Mouse (Mus musculus): ENCODE data around the gene Nwd1. TPM values are rescaled to one million over a fixed set of nuclear protein-coding genes. Genes with fewer than 3 reads are reported as not detected.
A peak's percentile ranks its signal among the peaks of the same experiment; 100 is the strongest.

Gene Nwd1
- polyA plus RNA-seq, 1 experiment from 2014 or later = 0.23 TPM

- H3K36me3 ChIP-seq = peaks cover 92% of the 10 kb centered on the region
- H3K4me3 ChIP-seq = no peak overlapping the region
- H3K4me1 ChIP-seq (replicated peaks) = no peaks in the 10 kb centered on the region
- H3K9ac ChIP-seq = no peak overlapping the region
- no peaks in the 10 kb centered on the region for H3K9me3 ChIP-seq (replicated peaks)
- no peak overlapping the region for H3K4me2 ChIP-seq
- no peak for ATAC-seq (replicated peaks; ENCODE audit: insufficient number of reproducible peaks, insufficient read depth, low FRiP score, low read depth)
- no peak overlapping the region for H3K27ac ChIP-seq
- WGBS = 92% methylated on average over 9 of the region's 9 CpGs
- H3K27me3 ChIP-seq = no peaks in the 10 kb centered on the region
These were observed 106.7 kb downstream of the Nwd1 start for GRCm38 (mm10) chr8:72753165-72753564.

- Histone ChIP-seq H3K27me3 (no peaks in the 10 kb centered on the region), H3K36me3 (peaks cover 91% of the 10 kb centered on the region), H3K27ac (no peak overlapping the region), H3K9ac (no peak overlapping the region), H3K4me1 (replicated peaks) (no peaks in the 10 kb centered on the region), H3K4me2 (no peak overlapping the region), H3K9me3 (replicated peaks) (no peaks in the 10 kb centered on the region), H3K4me3 (no peak overlapping the region)
- no peak for ATAC-seq (replicated peaks; ENCODE audit: insufficient number of reproducible peaks, insufficient read depth, low FRiP score, low read depth)
- 80% methylated on average over 2 of the region's 2 CpGs for WGBS
These were observed 107.3 kb downstream of the Nwd1 start for GRCm38 (mm10) chr8:72753781-72754180.

GRCm38 (mm10) chr8:72756031-72756430 is 109.5 kb downstream of the Nwd1 start:
- Histone ChIP-seq H3K27me3 (no peaks in the 10 kb centered on the region), H3K4me2 (no peak overlapping the region), H3K27ac (no peak overlapping the region), H3K9ac (no peak overlapping the region), H3K4me3 (no peak overlapping the region), H3K36me3 (peaks cover 73% of the 10 kb centered on the region), H3K9me3 (replicated peaks) (no peaks in the 10 kb centered on the region), H3K4me1 (replicated peaks) (0 out of 2 replicates have a peak, but pooled peaks cover under 1% of the 10 kb centered on the region)
- no peak for ATAC-seq (replicated peaks; ENCODE audit: insufficient number of reproducible peaks, insufficient read depth, low FRiP score, low read depth)
- WGBS = 92% methylated on average over 2 of the region's 2 CpGs

- Histone ChIP-seq H3K4me3 (no peak overlapping the region), H3K9me3 (replicated peaks) (no peaks in the 10 kb centered on the region), H3K9ac (no peak overlapping the region), H3K27me3 (no peaks in the 10 kb centered on the region), H3K4me2 (no peak overlapping the region), H3K27ac (no peak overlapping the region), H3K36me3 (peaks cover 66% of the 10 kb centered on the region), H3K4me1 (replicated peaks) (peaks cover 3% of the 10 kb centered on the region; the same call in 1 of the 2 replicates)
- WGBS = 94% methylated on average over 35 of the region's 35 CpGs
- ATAC-seq (replicated peaks; ENCODE audit: insufficient number of reproducible peaks, insufficient read depth, low FRiP score, low read depth) = no peak
These were observed 110.4 kb downstream of the Nwd1 start for GRCm38 (mm10) chr8:72756771-72757390.

GRCm38 (mm10) chr8:72757426-72758195 is 111.1 kb downstream of the Nwd1 start:
- 89% methylated on average over 15 of the region's 15 CpGs for WGBS
- peaks cover 59% of the 10 kb centered on the region for H3K36me3 ChIP-seq
- no peaks in the 10 kb centered on the region for H3K9me3 ChIP-seq (replicated peaks)
- peaks cover 3% of the 10 kb centered on the region; the same call in 1 of the 2 replicates for H3K4me1 ChIP-seq (replicated peaks)
- H3K4me3 ChIP-seq = no peak overlapping the region
- ATAC-seq (replicated peaks; ENCODE audit: insufficient number of reproducible peaks, insufficient read depth, low FRiP score, low read depth) = no peak
- no peaks in the 10 kb centered on the region for H3K27me3 ChIP-seq
- H3K4me2 ChIP-seq = no peak overlapping the region
- H3K27ac ChIP-seq = no peak overlapping the region
- no peak overlapping the region for H3K9ac ChIP-seq

GRCm38 (mm10) chr8:72758310-72758709 is 111.8 kb downstream of the Nwd1 start:
- no peak overlapping the region for H3K27ac ChIP-seq
- peaks cover 3% of the 10 kb centered on the region; the same call in 1 of the 2 replicates for H3K4me1 ChIP-seq (replicated peaks)
- H3K9ac ChIP-seq = no peak overlapping the region
- no peaks in the 10 kb centered on the region for H3K9me3 ChIP-seq (replicated peaks)
- no peak overlapping the region for H3K4me2 ChIP-seq
- H3K36me3 ChIP-seq = peaks cover 52% of the 10 kb centered on the region
- H3K4me3 ChIP-seq = no peak overlapping the region
- no peaks in the 10 kb centered on the region for H3K27me3 ChIP-seq
- no peak for ATAC-seq (replicated peaks; ENCODE audit: insufficient number of reproducible peaks, insufficient read depth, low FRiP score, low read depth)

GRCm38 (mm10) chr8:72760216-72760615 is 113.7 kb downstream of the Nwd1 start:
- no peak overlapping the region for H3K9ac ChIP-seq
- ATAC-seq (replicated peaks; ENCODE audit: insufficient number of reproducible peaks, insufficient read depth, low FRiP score, low read depth) = no peak
- H3K4me1 ChIP-seq (replicated peaks) = peaks cover 3% of the 10 kb centered on the region; the same call in 1 of the 2 replicates
- H3K4me2 ChIP-seq = no peak overlapping the region
- no peaks in the 10 kb centered on the region for H3K27me3 ChIP-seq
- WGBS = 88% methylated on average over 3 of the region's 3 CpGs
- H3K4me3 ChIP-seq = no peak overlapping the region
- H3K27ac ChIP-seq = no peak overlapping the region
- H3K9me3 ChIP-seq (replicated peaks) = no peaks in the 10 kb centered on the region
- peaks cover 40% of the 10 kb centered on the region for H3K36me3 ChIP-seq

- WGBS = 54% methylated on average over 7 of the region's 7 CpGs
- Histone ChIP-seq H3K4me3 (no peak within 1 kb of the TSS), H3K4me2 (peak within 1 kb of the TSS; percentile 15; the same call in 1 of the 2 replicates), H3K27ac (peak within 1 kb of the TSS; percentile 29), H3K27me3 (no peaks in the 10 kb centered on the region), H3K36me3 (peaks cover 27% of the 10 kb centered on the region), H3K9ac (no peak within 1 kb of the TSS), H3K9me3 (replicated peaks) (no peaks in the 10 kb centered on the region), H3K4me1 (replicated peaks) (peaks cover 3% of the 10 kb centered on the region; the same call in 1 of the 2 replicates)
- 0 out of 2 replicates have a peak, but pooled peaks have one; percentile 8 for ATAC-seq (replicated peaks; ENCODE audit: insufficient number of reproducible peaks, insufficient read depth, low FRiP score, low read depth)
These were observed 115.0 kb downstream of the Nwd1 start, which contains the start of gene F2rl3 for GRCm38 (mm10) chr8:72761322-72762051. TSS of gene F2rl3 (plus strand) at chr8:72761880.

- Histone ChIP-seq H3K36me3 (peaks cover 19% of the 10 kb centered on the region), H3K9ac (no peak overlapping the region), H3K4me3 (no peak overlapping the region), H3K9me3 (replicated peaks) (no peaks in the 10 kb centered on the region), H3K27ac (no peak overlapping the region), H3K4me1 (replicated peaks) (peaks cover 3% of the 10 kb centered on the region; the same call in 1 of the 2 replicates), H3K27me3 (no peaks in the 10 kb centered on the region), H3K4me2 (peak overlapping the region; percentile 15; the same call in 1 of the 2 replicates)
- ATAC-seq (replicated peaks; ENCODE audit: insufficient number of reproducible peaks, insufficient read depth, low FRiP score, low read depth) = no peak
- WGBS = 86% methylated on average over 12 of the region's 12 CpGs
These were observed 115.8 kb downstream of the Nwd1 start for GRCm38 (mm10) chr8:72762306-72762705.

- no peaks in the 10 kb centered on the region for H3K9me3 ChIP-seq (replicated peaks)
- no peak overlapping the region for H3K4me3 ChIP-seq
- no peak overlapping the region for H3K27ac ChIP-seq
- H3K36me3 ChIP-seq = no peaks in the 10 kb centered on the region
- peaks cover 3% of the 10 kb centered on the region; the same call in 1 of the 2 replicates for H3K4me1 ChIP-seq (replicated peaks)
- no peak overlapping the region for H3K4me2 ChIP-seq
- ATAC-seq (replicated peaks; ENCODE audit: insufficient number of reproducible peaks, insufficient read depth, low FRiP score, low read depth) = no peak
- 79% methylated on average over 4 of the region's 4 CpGs for WGBS
- no peaks in the 10 kb centered on the region for H3K27me3 ChIP-seq
- no peak overlapping the region for H3K9ac ChIP-seq
These were observed 119.2 kb downstream of the Nwd1 start for GRCm38 (mm10) chr8:72765696-72766095.

- Histone ChIP-seq H3K4me1 (replicated peaks) (no peaks in the 10 kb centered on the region; the same call in 1 of the 2 replicates), H3K4me2 (no peak overlapping the region), H3K9ac (no peak overlapping the region), H3K27me3 (no peaks in the 10 kb centered on the region), H3K27ac (no peak overlapping the region), H3K4me3 (no peak overlapping the region), H3K36me3 (no peaks in the 10 kb centered on the region), H3K9me3 (replicated peaks) (no peaks in the 10 kb centered on the region)
- no peak for ATAC-seq (replicated peaks; ENCODE audit: insufficient number of reproducible peaks, insufficient read depth, low FRiP score, low read depth)
- 29% methylated on average over 7 of the region's 7 CpGs for WGBS
These were observed 120.3 kb downstream of the Nwd1 start for GRCm38 (mm10) chr8:72766777-72767176.

All from heart, embryonic 15.5 days (tissue).